Mouse (Mus musculus) forebrain, embryonic 14.5 days (tissue): ENCODE results near the gene Zfp91. TPM values are rescaled to one million over a fixed set of nuclear protein-coding genes. Genes with fewer than 3 reads are reported as not detected.
A peak's percentile ranks its signal among the peaks of the same experiment; 100 is the strongest.

Source experiments
- ATAC-seq: fragments of 200-750 bp; cut with Nextera tagmentation; 2 replicates; pipeline ENCODE4 v1.8.0; 2017; ENCODE audit warnings: mild to moderate bottlenecking, moderate library complexity
- DNase-seq: peaks from one replicate; pipeline ENCODE4 v3.0.0-alpha.2; 2015; ENCODE audit warnings: low spot score
- H3K27ac ChIP-seq: fragments of 300-500 bp; sonication (generic); 2 replicates; pipeline ENCODE4 v1.5.1; 2014; ENCODE audit warnings: low read depth, mild to moderate bottlenecking, control low read depth, low read length, moderate library complexity
- H3K27me3 ChIP-seq: fragments of 300-500 bp; sonication (generic); replicated peaks from 2 replicates; pipeline ENCODE4 v1.6.1; 2014; ENCODE audit warnings: low read length, control low read depth, mixed read lengths; ENCODE audit not compliant: control insufficient read depth, insufficient read depth
- H3K36me3 ChIP-seq: fragments of 300-500 bp; sonication (generic); 2 replicates; pipeline ENCODE4 v1.6.1; 2014; ENCODE audit warnings: low read length, control low read depth; ENCODE audit not compliant: control insufficient read depth, insufficient read depth
- H3K4me1 ChIP-seq: fragments of 300-500 bp; sonication (generic); 2 replicates; pipeline ENCODE4 v1.6.1; 2014; ENCODE audit warnings: antibody characterized with exemption, low read length, control low read depth; ENCODE audit not compliant: control insufficient read depth, insufficient read depth
- H3K4me2 ChIP-seq: fragments of 300-500 bp; sonication (generic); 2 replicates; pipeline ENCODE4 v1.6.1; 2014; ENCODE audit warnings: mild to moderate bottlenecking, control low read depth, low read length
- H3K4me3 ChIP-seq: fragments of 300-500 bp; sonication (generic); 2 replicates; pipeline ENCODE4 v1.5.1; 2014; ENCODE audit warnings: low read depth, low read length, control low read depth
- H3K9ac ChIP-seq: fragments of 300-500 bp; sonication (generic); 2 replicates; pipeline ENCODE4 v1.6.1; 2014; ENCODE audit warnings: mild to moderate bottlenecking, low read length, control low read depth, moderate library complexity
- H3K9me3 ChIP-seq: fragments of 300-500 bp; sonication (generic); replicated peaks from 2 replicates; pipeline ENCODE4 v1.6.1; 2016; ENCODE audit warnings: low read length, control low read depth, mixed read lengths; ENCODE audit not compliant: control insufficient read depth
- WGBS: fragments of 180-500 bp; shearing (Covaris S2); extraction: QIAGEN DNeasy Blood & Tissue Kit; methylation state at CpG from one replicate; pipeline ENCODE4 v1.1.7; 2014; 5-methylcytosine and 5-hydroxymethylcytosine counted together
- polyA plus RNA-seq: library from polyadenylated mRNA; unstranded; fragments of >200 nt; fragmentation: Nextera tagmentation; extraction: Ambion mirVana; gene quantifications from 2 replicates; pipeline ENCODE4 v1.2.1, GENCODE M21; 2014

The Zfp91 gene
- polyA plus RNA-seq, 1 experiment from 2014 or later, result 7.7 TPM

GRCm38 (mm10) chr19:12770888-12771287 is 25.0 kb downstream of the Zfp91 start:
- H3K4me1 ChIP-seq, result no peaks in the 10 kb centered on the region
- H3K27ac ChIP-seq, result no peak overlapping the region
- WGBS, result 89% methylated on average over 5 of the region's 5 CpGs
- no peaks in the 10 kb centered on the region for H3K9me3 ChIP-seq
- no peaks in the 10 kb centered on the region for H3K27me3 ChIP-seq
- no peak for DNase-seq
- no peak overlapping the region for H3K9ac ChIP-seq
- H3K4me2 ChIP-seq, result no peak overlapping the region
- peaks cover 54% of the 10 kb centered on the region for H3K36me3 ChIP-seq
- no peak for ATAC-seq
- no peak overlapping the region for H3K4me3 ChIP-seq

GRCm38 (mm10) chr19:12765308-12765707 is 30.6 kb downstream of the Zfp91 start, which contains the start of gene Cntf:
TSS of gene Cntf (minus strand) at chr19:12765632.
- H3K9ac ChIP-seq, result no peak within 1 kb of the TSS
- DNase-seq (no peak), ATAC-seq (no peak)
- H3K27me3 ChIP-seq, result no peaks in the 10 kb centered on the region
- H3K9me3 ChIP-seq, result no peaks in the 10 kb centered on the region
- no peak within 1 kb of the TSS for H3K4me2 ChIP-seq
- peaks cover 41% of the 10 kb centered on the region for H3K36me3 ChIP-seq
- no peaks in the 10 kb centered on the region for H3K4me1 ChIP-seq
- H3K4me3 ChIP-seq, result no peak within 1 kb of the TSS
- H3K27ac ChIP-seq, result no peak within 1 kb of the TSS
- WGBS, result 66% methylated on average over 7 of the region's 7 CpGs

- H3K4me3 ChIP-seq, result no peak overlapping the region
- ATAC-seq, result no peak
- 60% methylated on average over 2 of the region's 2 CpGs for WGBS
- no peak overlapping the region for H3K9ac ChIP-seq
- peaks cover 15% of the 10 kb centered on the region for H3K36me3 ChIP-seq
- H3K4me2 ChIP-seq, result no peak overlapping the region
- no peak for DNase-seq
- H3K27ac ChIP-seq, result no peak overlapping the region
- no peaks in the 10 kb centered on the region for H3K27me3 ChIP-seq
- H3K9me3 ChIP-seq, result no peaks in the 10 kb centered on the region
- H3K4me1 ChIP-seq, result no peaks in the 10 kb centered on the region
Observed at GRCm38 (mm10) chr19:12762212-12763130, 33.5 kb downstream of the Zfp91 start.

GRCm38 (mm10) chr19:12759656-12760055 is 36.3 kb downstream of the Zfp91 start:
- peak; percentile 64 for DNase-seq
- no peaks in the 10 kb centered on the region for H3K27me3 ChIP-seq
- no peak overlapping the region for H3K4me2 ChIP-seq
- H3K4me1 ChIP-seq, result no peaks in the 10 kb centered on the region
- H3K36me3 ChIP-seq, result peaks cover 15% of the 10 kb centered on the region
- no peak overlapping the region for H3K4me3 ChIP-seq
- H3K27ac ChIP-seq, result no peak overlapping the region
- H3K9ac ChIP-seq, result no peak overlapping the region
- peak; percentile 50; the same call in 1 of the 2 replicates for ATAC-seq
- 36% methylated on average over 2 of the region's 2 CpGs for WGBS
- no peaks in the 10 kb centered on the region for H3K9me3 ChIP-seq

GRCm38 (mm10) chr19:12758936-12759478 is 36.9 kb downstream of the Zfp91 start:
- Histone ChIP-seq H3K4me2 (no peak overlapping the region), H3K27me3 (no peaks in the 10 kb centered on the region), H3K36me3 (peaks cover 10% of the 10 kb centered on the region), H3K9me3 (no peaks in the 10 kb centered on the region), H3K9ac (no peak overlapping the region), H3K4me1 (no peaks in the 10 kb centered on the region), H3K4me3 (no peak overlapping the region), H3K27ac (no peak overlapping the region)
- DNase-seq (no peak), ATAC-seq (no peak)
- WGBS, result 88% methylated on average over 1 of the region's 1 CpGs

- no peak for DNase-seq
- Histone ChIP-seq H3K4me2 (no peak overlapping the region), H3K9me3 (no peaks in the 10 kb centered on the region), H3K9ac (no peak overlapping the region), H3K36me3 (no peaks in the 10 kb centered on the region), H3K4me3 (no peak overlapping the region), H3K4me1 (no peaks in the 10 kb centered on the region), H3K27me3 (no peaks in the 10 kb centered on the region), H3K27ac (no peak overlapping the region)
- no peak for ATAC-seq
- 84% methylated on average over 3 of the region's 3 CpGs for WGBS
Observed at GRCm38 (mm10) chr19:12756286-12756685, 39.6 kb downstream of the Zfp91 start.

GRCm38 (mm10) chr19:12731950-12732349 is 64.0 kb downstream of the Zfp91 start:
- no peaks in the 10 kb centered on the region for H3K27me3 ChIP-seq

GRCm38 (mm10) chr19:12731036-12731435 is 64.9 kb downstream of the Zfp91 start:
- Histone ChIP-seq H3K27ac (no peak overlapping the region), H3K4me1 (no peaks in the 10 kb centered on the region), H3K4me2 (no peak overlapping the region), H3K36me3 (no peaks in the 10 kb centered on the region), H3K9ac (no peak overlapping the region), H3K9me3 (no peaks in the 10 kb centered on the region), H3K27me3 (no peaks in the 10 kb centered on the region), H3K4me3 (no peak overlapping the region)
- no peak for DNase-seq
- WGBS, result 58% methylated on average over 1 of the region's 1 CpGs
- ATAC-seq, result no peak

More at GRCm38 (mm10) chr19:12731950-12732349, 64.0 kb downstream of the Zfp91 start:
- WGBS, result 82% methylated on average over 2 of the region's 2 CpGs
- Histone ChIP-seq H3K4me1 (no peaks in the 10 kb centered on the region), H3K4me2 (no peak overlapping the region), H3K9ac (no peak overlapping the region), H3K36me3 (no peaks in the 10 kb centered on the region), H3K9me3 (no peaks in the 10 kb centered on the region), H3K4me3 (no peak overlapping the region), H3K27ac (no peak overlapping the region)
- DNase-seq, result no peak
- ATAC-seq, result no peak

GRCm38 (mm10) chr19:12725851-12726250 is 70.1 kb downstream of the Zfp91 start:
- no peak for ATAC-seq

More at GRCm38 (mm10) chr19:12725851-12726250, 70.1 kb downstream of the Zfp91 start:
- Histone ChIP-seq H3K9ac (no peak overlapping the region), H3K27ac (no peak overlapping the region), H3K4me2 (no peak overlapping the region), H3K36me3 (no peaks in the 10 kb centered on the region), H3K4me1 (no peaks in the 10 kb centered on the region), H3K4me3 (no peak overlapping the region), H3K27me3 (no peaks in the 10 kb centered on the region), H3K9me3 (no peaks in the 10 kb centered on the region)
- no peak for DNase-seq
- 89% methylated on average over 1 of the region's 1 CpGs for WGBS
